Mouse (Mus musculus) CD4-positive naive resting alpha-beta T cell, adult 57 days (primary cell): ENCODE data around the gene Gpr22. TPM values are rescaled to one million over a fixed set of nuclear protein-coding genes. Genes with fewer than 3 reads are reported as not detected.

ENCODE experiments used
- total RNA-seq: library from RNA; stranded (reverse); gene quantifications from one replicate; pipeline ENCODE4 v1.2.4, GENCODE M21; 2023

The Gpr22 gene
- total RNA-seq, result not detected

GRCm38 (mm10) chr12:31713600-31713999, at the start of gene Gpr22:
Gpr22 (minus strand) TSS chr12:31713947.

Other genes with a start within 250 kb of the Gpr22 start
- gene Cbll1, start 214.3 kb downstream of the Gpr22 start, total RNA-seq, result 32.5 TPM
- not detected for gene Slc26a4, start 154.0 kb downstream of the Gpr22 start, total RNA-seq
- gene Bcap29, start 79.3 kb downstream of the Gpr22 start, total RNA-seq, result 24.9 TPM
- gene Dus4l, start 59.1 kb downstream of the Gpr22 start, total RNA-seq, result 13.0 TPM
- 58.1 TPM for gene Cog5, start 59.1 kb downstream of the Gpr22 start, total RNA-seq
- gene Hbp1, start 236.6 kb upstream of the Gpr22 start, total RNA-seq, result 139 TPM